In genomic region chr9:47608921-47609320, GRCm38 (mm10) we compare ENCODE assay signal across 29 mouse cellular contexts.
DNase-seq lines count a peak whose midpoint lies in the region; ATAC-seq and TF ChIP-seq lines count a peak whose summit lies in the region.
"Had no signal": no experiment of that assay in that cellular context is flagged by ENCODE, and none has a peak within 500 bp of the region (broad histone marks: within the 10 kb centered on the region; RNA-seq: fewer than 3 reads in every experiment).

No protein-coding gene starts in this region.

- peaks cover 47% of the 10 kb centered on the region for H3K4me1 ChIP-seq in forebrain, embryonic 13.5 days
- H3K4me1 ChIP-seq in forebrain, embryonic 16.5 days (replicated peaks; ENCODE audit: control insufficient read depth, insufficient read depth, low read length): peaks cover 46% of the 10 kb centered on the region
- peaks cover 26% of the 10 kb centered on the region for H3K4me1 ChIP-seq in hindbrain, embryonic 10.5 days (replicated peaks)
- peaks cover 20% of the 10 kb centered on the region for H3K4me1 ChIP-seq in hindbrain, embryonic 16.5 days (ENCODE audit: control insufficient read depth, insufficient read depth, low read depth, low read length)
- peaks cover 32% of the 10 kb centered on the region for H3K4me1 ChIP-seq in midbrain, embryonic 13.5 days (replicated peaks)
- peaks cover 18% of the 10 kb centered on the region; the same call in 1 of the 2 replicates for H3K4me1 ChIP-seq in midbrain, postnatal 0 days (ENCODE audit: insufficient read depth, low read length)
- H3K4me1 ChIP-seq: intestine, embryonic 15.5 days; liver, embryonic 15.5 days had no signal

- DNase-seq in hindbrain, embryonic 10.5 days (ENCODE audit: low spot score): no peak
- DNase-seq in midbrain, postnatal 0 days (ENCODE audit: low spot score): no peak
- DNase-seq in spleen, postnatal 4 days (ENCODE audit: low spot score in 2 of 2): no peak
- DNase-seq: adrenal gland, postnatal 10 days; cerebellum, adult 11-12 months; cerebellum, adult 9-11 months; gastrocnemius, postnatal 25 days; heart, adult 18-20 months; heart, postnatal 4 days; kidney, adult 2 months; kidney, postnatal 36 days; layer of hippocampus, postnatal 36 days; liver; lung, postnatal 36 days; right cerebral cortex, postnatal 4 days; thymus, adult 2 months; thymus, postnatal 36 days had no signal

- no peak overlapping the region for H3K9ac ChIP-seq in forebrain, embryonic 13.5 days
- H3K9ac ChIP-seq in forebrain, embryonic 16.5 days (replicated peaks; ENCODE audit: low read depth, low read length): no peak overlapping the region
- no peak overlapping the region for H3K9ac ChIP-seq in hindbrain, embryonic 16.5 days (ENCODE audit: low read depth, low read length)
- no peak overlapping the region for H3K9ac ChIP-seq in midbrain, embryonic 13.5 days (replicated peaks)
- no peak overlapping the region for H3K9ac ChIP-seq in midbrain, postnatal 0 days (replicated peaks; ENCODE audit: low read length, poor library complexity, severe bottlenecking)
- H3K9ac ChIP-seq: embryonic facial prominence, embryonic 15.5 days; hindbrain, embryonic 15.5 days; intestine, embryonic 15.5 days; liver, embryonic 15.5 days; lung, embryonic 14.5 days; neural tube, embryonic 13.5 days had no signal

- no peaks in the 10 kb centered on the region for H3K27me3 ChIP-seq in forebrain, embryonic 13.5 days
- H3K27me3 ChIP-seq in forebrain, embryonic 16.5 days (replicated peaks; ENCODE audit: control insufficient read depth, insufficient read depth, low read length): no peaks in the 10 kb centered on the region
- no peaks in the 10 kb centered on the region for H3K27me3 ChIP-seq in hindbrain, embryonic 10.5 days (ENCODE audit: insufficient read depth, poor library complexity, severe bottlenecking)
- no peaks in the 10 kb centered on the region for H3K27me3 ChIP-seq in hindbrain, embryonic 16.5 days (replicated peaks; ENCODE audit: control insufficient read depth, insufficient read depth, low read length)
- no peaks in the 10 kb centered on the region for H3K27me3 ChIP-seq in midbrain, embryonic 13.5 days
- no peaks in the 10 kb centered on the region for H3K27me3 ChIP-seq in midbrain, postnatal 0 days (ENCODE audit: insufficient read depth, low read length)
- H3K27me3 ChIP-seq: hindbrain, embryonic 15.5 days; intestine, embryonic 15.5 days; liver, embryonic 15.5 days; neural tube, embryonic 13.5 days; Patski had no signal

- peak overlapping the region; percentile 25 for H3K27ac ChIP-seq in forebrain, embryonic 13.5 days
- H3K27ac ChIP-seq in forebrain, embryonic 16.5 days (ENCODE audit: low read length): no peak overlapping the region
- H3K27ac ChIP-seq in hindbrain, embryonic 10.5 days: 0 out of 2 replicates have a peak overlapping the region, but pooled peaks have one; percentile 23
- H3K27ac ChIP-seq in hindbrain, embryonic 16.5 days (ENCODE audit: low read depth, low read length): no peak overlapping the region
- no peak overlapping the region for H3K27ac ChIP-seq in midbrain, embryonic 13.5 days
- no peak overlapping the region for H3K27ac ChIP-seq in midbrain, postnatal 0 days (ENCODE audit: low read depth, low read length)
- H3K27ac ChIP-seq: embryonic facial prominence, embryonic 15.5 days; intestine, embryonic 15.5 days; liver, embryonic 15.5 days; neural tube, embryonic 13.5 days had no signal

- 47% methylated on average over 6 of the region's 6 CpGs for WGBS in forebrain, embryonic 13.5 days
- 38% methylated on average over 4 of the region's 6 CpGs for WGBS in forebrain, embryonic 16.5 days
- WGBS in hindbrain, embryonic 10.5 days: 46% methylated on average over 6 of the region's 6 CpGs
- 34% methylated on average over 5 of the region's 6 CpGs for WGBS in hindbrain, embryonic 16.5 days
- 38% methylated on average over 6 of the region's 6 CpGs for WGBS in midbrain, embryonic 13.5 days
- WGBS in midbrain, postnatal 0 days: 39% methylated on average over 5 of the region's 6 CpGs

- no peak overlapping the region for H3K4me3 ChIP-seq in forebrain, embryonic 13.5 days
- no peak overlapping the region for H3K4me3 ChIP-seq in forebrain, embryonic 16.5 days (replicated peaks; ENCODE audit: low read length)
- H3K4me3 ChIP-seq in hindbrain, embryonic 10.5 days: no peak overlapping the region
- no peak overlapping the region for H3K4me3 ChIP-seq in hindbrain, embryonic 16.5 days (ENCODE audit: low read length)
- H3K4me3 ChIP-seq in midbrain, embryonic 13.5 days (replicated peaks): no peak overlapping the region
- H3K4me3 ChIP-seq in midbrain, postnatal 0 days (ENCODE audit: low read depth, low read length): no peak overlapping the region
- H3K4me3 ChIP-seq: embryonic facial prominence, embryonic 15.5 days; hindbrain, embryonic 15.5 days; intestine, embryonic 15.5 days; liver, embryonic 15.5 days; neural tube, embryonic 13.5 days had no signal

- no peak for ATAC-seq in forebrain, embryonic 13.5 days
- ATAC-seq in forebrain, embryonic 16.5 days: no peak
- ATAC-seq in hindbrain, embryonic 16.5 days: no peak
- 0 out of 2 replicates have a peak, but pooled peaks have one; percentile 30 for ATAC-seq in midbrain, embryonic 13.5 days
- no peak for ATAC-seq in midbrain, postnatal 0 days (ENCODE audit: low FRiP score)
- ATAC-seq: Patski had no signal

- no peak overlapping the region for H3K4me2 ChIP-seq in forebrain, embryonic 13.5 days
- H3K4me2 ChIP-seq in forebrain, embryonic 16.5 days (ENCODE audit: low read length): no peak overlapping the region
- no peak overlapping the region for H3K4me2 ChIP-seq in hindbrain, embryonic 16.5 days (ENCODE audit: low read length)
- no peak overlapping the region for H3K4me2 ChIP-seq in midbrain, embryonic 13.5 days (replicated peaks)
- no peak overlapping the region for H3K4me2 ChIP-seq in midbrain, postnatal 0 days (ENCODE audit: low read depth, low read length, poor library complexity, severe bottlenecking)
- H3K4me2 ChIP-seq: embryonic facial prominence, embryonic 15.5 days; heart, embryonic 11.5 days; hindbrain, embryonic 15.5 days; intestine, embryonic 15.5 days; liver, embryonic 15.5 days; lung, embryonic 14.5 days; neural tube, embryonic 13.5 days had no signal

- H3K36me3 ChIP-seq in forebrain, embryonic 13.5 days (ENCODE audit: poor library complexity, severe bottlenecking): no peaks in the 10 kb centered on the region
- H3K36me3 ChIP-seq in forebrain, embryonic 16.5 days (ENCODE audit: control insufficient read depth, insufficient read depth): no peaks in the 10 kb centered on the region
- no peaks in the 10 kb centered on the region for H3K36me3 ChIP-seq in hindbrain, embryonic 10.5 days
- no peaks in the 10 kb centered on the region for H3K36me3 ChIP-seq in hindbrain, embryonic 16.5 days (ENCODE audit: control insufficient read depth, insufficient read depth, low read length)
- no peaks in the 10 kb centered on the region for H3K36me3 ChIP-seq in midbrain, embryonic 13.5 days
- no peaks in the 10 kb centered on the region for H3K36me3 ChIP-seq in midbrain, postnatal 0 days (ENCODE audit: insufficient read depth, low read length)
- H3K36me3 ChIP-seq: embryonic facial prominence, embryonic 15.5 days; hindbrain, embryonic 15.5 days; intestine, embryonic 15.5 days; liver, embryonic 15.5 days; neural tube, embryonic 13.5 days had no signal

- no peaks in the 10 kb centered on the region for H3K9me3 ChIP-seq in forebrain, embryonic 13.5 days (replicated peaks)
- no peaks in the 10 kb centered on the region for H3K9me3 ChIP-seq in forebrain, embryonic 16.5 days (ENCODE audit: control insufficient read depth, low read length)
- no peaks in the 10 kb centered on the region for H3K9me3 ChIP-seq in hindbrain, embryonic 10.5 days
- no peaks in the 10 kb centered on the region for H3K9me3 ChIP-seq in hindbrain, embryonic 16.5 days (ENCODE audit: control insufficient read depth, low read length)
- H3K9me3 ChIP-seq in midbrain, embryonic 13.5 days: no peaks in the 10 kb centered on the region
- H3K9me3 ChIP-seq in midbrain, postnatal 0 days (ENCODE audit: low read length): no peaks in the 10 kb centered on the region
- H3K9me3 ChIP-seq: embryonic facial prominence, embryonic 15.5 days; hindbrain, embryonic 15.5 days; intestine, embryonic 15.5 days; liver, embryonic 15.5 days; neural tube, embryonic 13.5 days had no signal

- no peak for TF ChIP-seq CTCF in midbrain, postnatal 0 days (IDR thresholded peaks at IDR 0.05)

Comparison
In these comparisons a context has a peak if more than half of its experiments do, and no peak if none do; other contexts are left out.
1. H3K27ac ChIP-seq: peak in forebrain, embryonic 13.5 days (single experiment) and hindbrain, embryonic 10.5 days (single experiment); none in forebrain, embryonic 16.5 days (single experiment), hindbrain, embryonic 16.5 days (single experiment), midbrain, embryonic 13.5 days (single experiment) and midbrain, postnatal 0 days (single experiment).